Mouse (Mus musculus) hindbrain, embryonic 16.5 days (tissue): ENCODE data around the gene Tbc1d4. TPM values are rescaled to one million over a fixed set of nuclear protein-coding genes. Genes with fewer than 3 reads are reported as not detected.
A peak's percentile ranks its signal among the peaks of the same experiment; 100 is the strongest.

Experiments used
- ATAC-seq: fragments of 200-750 bp; cut with Nextera tagmentation; 2 replicates; pipeline ENCODE4 v1.8.0; 2017; ENCODE audit warnings: moderate TSS enrichment, moderate library complexity
- H3K27ac ChIP-seq: fragments of 300-500 bp; sonication (generic); 2 replicates; pipeline ENCODE4 v1.5.1; 2014; ENCODE audit warnings: low read depth, mild to moderate bottlenecking, control low read depth, low read length, moderate library complexity
- H3K27me3 ChIP-seq: fragments of 300-500 bp; sonication (generic); replicated peaks from 2 replicates; pipeline ENCODE4 v1.6.1; 2014; ENCODE audit warnings: low read length; ENCODE audit not compliant: control insufficient read depth, insufficient read depth
- H3K36me3 ChIP-seq: fragments of 300-500 bp; sonication (generic); 2 replicates; pipeline ENCODE4 v1.6.1; 2014; ENCODE audit warnings: mild to moderate bottlenecking, low read length, moderate library complexity, mixed read lengths; ENCODE audit not compliant: control insufficient read depth, insufficient read depth
- H3K4me1 ChIP-seq: fragments of 300-500 bp; sonication (generic); 2 replicates; pipeline ENCODE4 v1.6.1; 2014; ENCODE audit warnings: low read depth, low read length; ENCODE audit not compliant: control insufficient read depth, insufficient read depth
- H3K4me2 ChIP-seq: fragments of 300-500 bp; sonication (generic); 2 replicates; pipeline ENCODE4 v1.6.1; 2014; ENCODE audit warnings: mild to moderate bottlenecking, low read length, control low read depth, moderate library complexity
- H3K4me3 ChIP-seq: fragments of 300-500 bp; sonication (generic); 2 replicates; pipeline ENCODE4 v1.5.1; 2014; ENCODE audit warnings: mild to moderate bottlenecking, low read length, control low read depth, moderate library complexity
- H3K9ac ChIP-seq: fragments of 300-500 bp; sonication (generic); 2 replicates; pipeline ENCODE4 v1.6.1; 2014; ENCODE audit warnings: low read depth, mild to moderate bottlenecking, control low read depth, low read length, moderate library complexity
- H3K9me3 ChIP-seq: fragments of 300-500 bp; sonication (generic); 2 replicates; pipeline ENCODE4 v1.6.1; 2014; ENCODE audit warnings: mild to moderate bottlenecking, low read length, moderate library complexity; ENCODE audit not compliant: control insufficient read depth
- WGBS: fragments of 180-500 bp; shearing (Covaris S2); extraction: QIAGEN DNeasy Blood & Tissue Kit; methylation state at CpG from one replicate; pipeline ENCODE4 v1.1.7; 2014; 5-methylcytosine and 5-hydroxymethylcytosine counted together
- polyA plus RNA-seq: library from polyadenylated mRNA; unstranded; fragments of >200 nt; fragmentation: Nextera tagmentation; extraction: Ambion mirVana; gene quantifications from 2 replicates; pipeline ENCODE4 v1.2.1, GENCODE M21; 2015

Tbc1d4 gene
- polyA plus RNA-seq, 1 experiment from 2014 or later = 9.3 TPM

GRCm38 (mm10) chr14:101460768-101461167 lies 148.2 kb downstream of the Tbc1d4 start:
- H3K4me3 ChIP-seq = no peak overlapping the region
- H3K4me2 ChIP-seq = no peak overlapping the region
- WGBS = 25% methylated on average over 6 of the region's 6 CpGs
- H3K27ac ChIP-seq = no peak overlapping the region
- ATAC-seq = peak; percentile 34; the same call in 1 of the 2 replicates
- H3K36me3 ChIP-seq = no peaks in the 10 kb centered on the region
- H3K27me3 ChIP-seq = no peaks in the 10 kb centered on the region
- no peaks in the 10 kb centered on the region for H3K4me1 ChIP-seq
- H3K9ac ChIP-seq = no peak overlapping the region
- no peaks in the 10 kb centered on the region for H3K9me3 ChIP-seq

DNA sequence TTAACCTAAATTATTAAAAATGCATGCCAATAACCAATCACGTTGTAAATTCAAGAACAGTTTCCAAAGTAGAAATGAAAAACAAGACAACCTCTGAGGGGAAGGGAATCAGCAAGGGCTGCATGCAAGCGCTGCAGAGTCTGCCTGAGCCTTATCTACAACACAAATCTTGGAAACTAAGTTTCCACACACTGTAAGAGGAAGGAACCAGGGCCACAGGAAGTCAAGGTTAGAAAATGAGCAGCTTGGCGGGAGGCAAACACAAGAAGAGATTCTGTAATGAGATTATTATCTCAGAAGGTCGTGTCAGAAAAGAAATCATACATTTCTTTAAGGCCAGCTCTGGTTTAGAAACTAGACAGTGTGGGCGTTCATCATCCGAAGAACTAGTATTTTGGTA lies 156.1 kb downstream of the Tbc1d4 start:
- no peaks in the 10 kb centered on the region for H3K36me3 ChIP-seq
- no peak overlapping the region for H3K9ac ChIP-seq
- 82% methylated on average over 6 of the region's 6 CpGs for WGBS
- ATAC-seq = no peak
- no peak overlapping the region for H3K4me3 ChIP-seq
- H3K27me3 ChIP-seq = no peaks in the 10 kb centered on the region
- H3K27ac ChIP-seq = no peak overlapping the region
- H3K9me3 ChIP-seq = no peaks in the 10 kb centered on the region
- H3K4me1 ChIP-seq = no peaks in the 10 kb centered on the region
- no peak overlapping the region for H3K4me2 ChIP-seq

GRCm38 (mm10) chr14:101447857-101448256 lies 161.1 kb downstream of the Tbc1d4 start:
- Histone ChIP-seq H3K4me1 (no peaks in the 10 kb centered on the region), H3K36me3 (no peaks in the 10 kb centered on the region), H3K9me3 (no peaks in the 10 kb centered on the region), H3K9ac (no peak overlapping the region), H3K4me3 (no peak overlapping the region), H3K27ac (no peak overlapping the region), H3K4me2 (no peak overlapping the region), H3K27me3 (no peaks in the 10 kb centered on the region)
- 69% methylated on average over 4 of the region's 4 CpGs for WGBS
- ATAC-seq = no peak

- H3K4me3 ChIP-seq = no peak overlapping the region
- no peaks in the 10 kb centered on the region for H3K27me3 ChIP-seq
- H3K4me1 ChIP-seq = no peaks in the 10 kb centered on the region
- H3K36me3 ChIP-seq = no peaks in the 10 kb centered on the region
- WGBS = 57% methylated on average over 5 of the region's 5 CpGs
- no peak overlapping the region for H3K4me2 ChIP-seq
- no peak overlapping the region for H3K27ac ChIP-seq
- no peak overlapping the region for H3K9ac ChIP-seq
- H3K9me3 ChIP-seq = no peaks in the 10 kb centered on the region
- no peak for ATAC-seq
Observed at GRCm38 (mm10) chr14:101445205-101445604, 163.8 kb downstream of the Tbc1d4 start.

DNA sequence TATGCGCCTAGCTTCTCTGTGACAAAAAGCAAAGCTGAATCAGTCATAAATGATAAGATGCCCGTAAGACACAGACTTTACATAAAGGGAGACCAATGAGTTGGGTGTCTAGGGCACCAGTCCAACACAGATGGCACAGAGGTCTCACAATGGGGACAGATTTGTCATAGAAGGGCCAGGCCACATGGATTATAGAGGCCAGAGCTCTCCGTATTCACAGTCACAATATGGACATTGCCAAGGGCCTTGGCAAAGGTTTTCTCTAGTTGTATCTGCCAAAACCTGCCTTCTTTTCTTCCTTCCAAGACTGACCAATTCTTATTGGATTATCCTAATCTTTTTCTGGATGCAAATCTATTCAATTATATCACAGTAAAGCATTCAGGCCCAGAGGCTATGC lies 171.1 kb downstream of the Tbc1d4 start:
- Histone ChIP-seq H3K36me3 (no peaks in the 10 kb centered on the region), H3K27ac (no peak overlapping the region), H3K27me3 (no peaks in the 10 kb centered on the region), H3K4me3 (no peak overlapping the region), H3K9ac (no peak overlapping the region), H3K9me3 (no peaks in the 10 kb centered on the region), H3K4me2 (no peak overlapping the region), H3K4me1 (no peaks in the 10 kb centered on the region)
- whole genome bisulfite sequencing = 57% methylated on average over 3 of the region's 3 CpGs
- peak; percentile 88 for ATAC-seq

- no peak overlapping the region for H3K4me2 ChIP-seq
- H3K4me3 ChIP-seq = no peak overlapping the region
- no peaks in the 10 kb centered on the region for H3K27me3 ChIP-seq
- no peaks in the 10 kb centered on the region for H3K36me3 ChIP-seq
- peaks cover 6% of the 10 kb centered on the region; the same call in 1 of the 2 replicates for H3K4me1 ChIP-seq
- no peaks in the 10 kb centered on the region for H3K9me3 ChIP-seq
- no peak overlapping the region for H3K27ac ChIP-seq
- H3K9ac ChIP-seq = no peak overlapping the region
- ATAC-seq = peak; percentile 55
- 64% methylated on average over 5 of the region's 5 CpGs for WGBS
Observed at GRCm38 (mm10) chr14:101430536-101430935, 178.5 kb downstream of the Tbc1d4 start.

DNA sequence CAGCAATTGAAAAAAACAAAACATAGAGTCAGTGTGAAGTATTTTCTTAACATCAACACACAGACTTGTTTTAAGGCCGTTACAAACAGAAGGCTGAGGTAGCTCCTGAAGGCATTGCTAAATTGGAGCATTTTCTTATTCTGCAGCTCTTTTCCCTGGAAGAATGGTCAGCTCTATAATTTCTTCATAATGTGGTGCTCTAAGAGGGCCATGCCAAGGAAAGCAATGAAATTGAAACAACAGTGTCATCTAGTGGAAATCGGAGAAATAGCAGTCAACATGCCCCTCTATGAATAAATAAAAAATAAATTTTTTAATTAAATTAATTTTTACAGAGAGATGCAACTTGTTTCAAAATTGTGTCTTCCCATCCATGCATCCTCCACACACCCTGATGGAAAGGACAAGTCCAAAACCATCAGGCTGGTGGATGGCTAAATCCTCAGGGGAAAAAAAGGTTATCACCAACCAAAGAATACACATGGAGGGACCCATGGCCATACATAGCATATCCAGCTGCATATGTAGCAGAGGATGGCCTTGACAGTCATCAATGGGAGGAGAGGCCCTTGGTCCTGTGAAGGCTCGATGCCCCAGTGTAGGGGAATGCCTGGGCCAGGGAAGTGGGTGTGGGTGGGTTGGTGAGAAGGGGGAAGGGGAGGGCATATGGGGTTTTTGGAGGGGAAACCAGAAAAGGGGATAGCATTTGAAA lies 180.0 kb downstream of the Tbc1d4 start:
- Histone ChIP-seq H3K9ac (no peak overlapping the region), H3K27ac (peak overlapping the region; percentile 24; the same call in 1 of the 2 replicates), H3K4me2 (no peak overlapping the region), H3K36me3 (no peaks in the 10 kb centered on the region), H3K27me3 (no peaks in the 10 kb centered on the region), H3K4me3 (no peak overlapping the region), H3K9me3 (no peaks in the 10 kb centered on the region), H3K4me1 (peaks cover 6% of the 10 kb centered on the region; the same call in 1 of the 2 replicates)
- WGBS = 39% methylated on average over 3 of the region's 3 CpGs
- peak; percentile 80 for ATAC-seq

- ATAC-seq = no peak
- Histone ChIP-seq H3K4me2 (no peak overlapping the region), H3K9me3 (0 out of 2 replicates have a peak, but pooled peaks cover 2% of the 10 kb centered on the region), H3K27ac (no peak overlapping the region), H3K4me3 (no peak overlapping the region), H3K27me3 (no peaks in the 10 kb centered on the region), H3K4me1 (no peaks in the 10 kb centered on the region), H3K36me3 (no peaks in the 10 kb centered on the region), H3K9ac (no peak overlapping the region)
- WGBS = 74% methylated on average over 2 of the region's 2 CpGs
Observed at GRCm38 (mm10) chr14:101417679-101418078, 191.3 kb downstream of the Tbc1d4 start.
